Mouse (Mus musculus) liver, embryonic 12.5 days (tissue): Measurements from ENCODE around the gene Pygo2. TPM values are rescaled to one million over a fixed set of nuclear protein-coding genes. Genes with fewer than 3 reads are reported as not detected.

Experiments
- ATAC-seq: fragments of 200-750 bp; cut with Nextera tagmentation; 2 replicates; pipeline ENCODE4 v1.8.0; 2017; ENCODE audit warnings: moderate number of reproducible peaks, mild to moderate bottlenecking, moderate library complexity
- H3K27ac ChIP-seq: fragments of 300-500 bp; sonication (generic); 2 replicates; pipeline ENCODE4 v1.5.1; 2016; ENCODE audit warnings: mild to moderate bottlenecking
- H3K27me3 ChIP-seq: fragments of 300-500 bp; sonication (generic); replicated peaks from 2 replicates; pipeline ENCODE4 v1.6.1; 2016; ENCODE audit warnings: mild to moderate bottlenecking, moderate library complexity
- H3K36me3 ChIP-seq: fragments of 300-500 bp; sonication (generic); 2 replicates; pipeline ENCODE4 v1.6.1; 2016; ENCODE audit warnings: mild to moderate bottlenecking, moderate library complexity
- H3K4me1 ChIP-seq: fragments of 300-500 bp; sonication (generic); 2 replicates; pipeline ENCODE4 v1.6.1; 2016
- H3K4me2 ChIP-seq: fragments of 300-500 bp; sonication (generic); 2 replicates; pipeline ENCODE4 v1.6.1; 2016; ENCODE audit warnings: mild to moderate bottlenecking, moderate library complexity
- H3K4me3 ChIP-seq: fragments of 300-500 bp; sonication (generic); 2 replicates; pipeline ENCODE4 v1.5.1; 2016; ENCODE audit warnings: mild to moderate bottlenecking, moderate library complexity
- H3K9ac ChIP-seq: fragments of 300-500 bp; sonication (generic); 2 replicates; pipeline ENCODE4 v1.6.1; 2016; ENCODE audit warnings: mild to moderate bottlenecking, moderate library complexity
- H3K9me3 ChIP-seq: fragments of 300-500 bp; sonication (generic); replicated peaks from 2 replicates; pipeline ENCODE4 v1.6.1; 2016; ENCODE audit warnings: mild to moderate bottlenecking, moderate library complexity
- WGBS: fragments of 180-500 bp; shearing (Covaris S2); methylation state at CpG from one replicate; pipeline ENCODE4 v1.1.7; 2016; ENCODE audit not compliant: insufficient replicate concordance; 5-methylcytosine and 5-hydroxymethylcytosine counted together
- polyA plus RNA-seq: library from polyadenylated mRNA; unstranded; fragments of >200 nt; fragmentation: Nextera tagmentation; extraction: Ambion mirVana; gene quantifications from 2 replicates; pipeline ENCODE4 v1.2.1, GENCODE M21; 2016

Pygo2 gene
- polyA plus RNA-seq, 1 experiment from 2014 or later: 23.1 TPM

DNA sequence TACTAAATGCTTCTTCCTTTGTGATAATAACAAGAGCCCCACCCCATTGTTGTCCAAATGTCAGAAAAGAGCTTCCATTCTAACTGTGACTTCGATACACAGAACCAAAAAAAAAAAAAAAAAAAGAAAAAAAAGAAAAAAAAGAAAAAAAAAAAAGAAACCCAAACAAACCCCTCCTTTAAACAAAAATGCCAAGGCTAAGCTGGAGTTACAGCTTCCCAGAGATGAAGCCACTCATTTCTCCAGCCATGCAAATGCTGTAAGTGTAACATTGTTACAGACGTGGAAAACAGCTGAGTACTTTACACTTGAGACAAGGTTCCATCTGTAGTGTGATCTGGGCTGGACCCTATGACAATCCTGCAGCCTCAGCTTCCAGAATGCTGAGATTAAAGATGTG, 12.9 kb upstream of the Pygo2 start:
- peak overlapping the region; percentile 78 for H3K9ac ChIP-seq
- peak overlapping the region; percentile 94 for H3K27ac ChIP-seq
- H3K4me2 ChIP-seq: peak overlapping the region; percentile 97
- H3K4me3 ChIP-seq: peak overlapping the region; percentile 75
- H3K36me3 ChIP-seq: peaks cover 39% of the 10 kb centered on the region
- ATAC-seq: no peak
- no peaks in the 10 kb centered on the region for H3K27me3 ChIP-seq
- peaks cover 50% of the 10 kb centered on the region for H3K4me1 ChIP-seq
- WGBS: 23% methylated on average over 2 of the region's 2 CpGs
- 0 out of 2 replicates have a peak, but pooled peaks cover 4% of the 10 kb centered on the region for H3K9me3 ChIP-seq

DNA sequence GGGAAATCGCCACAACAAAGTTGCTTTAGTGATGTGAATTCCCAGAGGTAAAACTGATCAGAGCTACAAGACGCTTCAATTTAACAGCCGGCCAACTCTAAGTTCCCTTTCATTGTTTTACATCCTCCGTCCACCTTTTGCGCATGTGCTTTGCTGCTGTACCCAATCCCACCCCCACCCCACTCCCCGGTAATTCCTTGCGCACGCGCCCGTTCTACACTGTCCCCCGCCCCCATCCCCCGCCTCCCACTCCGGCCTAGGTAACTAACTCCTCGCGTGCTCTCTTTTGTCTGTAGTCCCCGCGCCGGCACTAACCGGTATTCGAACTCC, 12.2 kb upstream of the Pygo2 start:
- H3K4me2 ChIP-seq: peak overlapping the region; percentile 97
- peaks cover 54% of the 10 kb centered on the region for H3K4me1 ChIP-seq
- H3K36me3 ChIP-seq: peaks cover 41% of the 10 kb centered on the region
- 0% methylated on average over 20 of the region's 20 CpGs for WGBS
- no peaks in the 10 kb centered on the region for H3K27me3 ChIP-seq
- peak overlapping the region; percentile 94 for H3K27ac ChIP-seq
- peak overlapping the region; percentile 75 for H3K4me3 ChIP-seq
- peak overlapping the region; percentile 78 for H3K9ac ChIP-seq
- peak; percentile 9 for ATAC-seq
- 0 out of 2 replicates have a peak, but pooled peaks cover 4% of the 10 kb centered on the region for H3K9me3 ChIP-seq

DNA sequence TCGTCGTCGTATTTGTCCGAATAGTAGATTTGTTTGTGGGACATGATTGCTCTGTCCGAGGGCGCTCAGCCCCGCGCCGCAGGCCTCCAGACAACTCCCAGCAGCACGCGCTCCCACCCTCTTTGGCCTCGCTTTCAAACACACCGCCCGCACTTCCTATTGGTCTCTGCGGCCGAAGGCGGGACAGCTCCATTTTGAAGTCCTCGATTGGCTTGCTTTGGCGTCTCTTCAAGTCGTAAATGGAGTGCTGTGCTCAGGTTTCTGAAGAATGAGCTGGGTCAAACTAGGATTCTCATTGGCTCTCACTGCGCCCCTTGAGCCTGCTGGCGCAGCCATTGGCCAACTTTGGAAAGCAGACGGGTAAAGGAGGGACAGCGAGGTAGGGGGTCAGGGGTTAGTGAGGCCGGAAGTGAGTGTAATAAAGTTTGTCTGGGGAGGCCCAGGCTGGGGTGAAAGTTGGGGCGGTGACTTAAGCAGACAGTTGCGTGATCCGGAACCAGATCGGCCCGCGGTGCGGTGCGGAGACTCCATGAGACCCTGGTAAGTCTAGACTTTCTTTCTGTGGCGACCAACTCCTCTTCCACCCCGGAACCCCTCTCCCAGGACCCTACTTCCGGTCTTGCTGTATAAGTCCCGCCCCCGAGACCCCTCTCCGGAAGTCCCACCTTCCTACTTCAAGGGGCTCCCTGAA, 11.7 kb upstream of the Pygo2 start, which contains the start of the genes Cks1b and Shc1:
TSS of gene Cks1b (minus strand) at position 214 of the 691 bp plus-strand sequence.
TSS of gene Shc1 (plus strand) at position 274 of the 691 bp plus-strand sequence.
- Histone ChIP-seq H3K9ac (peak within 1 kb of the TSS; percentile 78), H3K36me3 (peaks cover 41% of the 10 kb centered on the region), H3K27ac (peak within 1 kb of the TSS; percentile 94), H3K9me3 (0 out of 2 replicates have a peak, but pooled peaks cover 4% of the 10 kb centered on the region), H3K4me1 (peaks cover 60% of the 10 kb centered on the region), H3K4me2 (peak within 1 kb of the TSS; percentile 97), H3K27me3 (no peaks in the 10 kb centered on the region), H3K4me3 (peak within 1 kb of the TSS; percentile 75)
- ATAC-seq: peak; percentile 89
- under 1% methylated on average over 39 of the region's 39 CpGs for WGBS

DNA sequence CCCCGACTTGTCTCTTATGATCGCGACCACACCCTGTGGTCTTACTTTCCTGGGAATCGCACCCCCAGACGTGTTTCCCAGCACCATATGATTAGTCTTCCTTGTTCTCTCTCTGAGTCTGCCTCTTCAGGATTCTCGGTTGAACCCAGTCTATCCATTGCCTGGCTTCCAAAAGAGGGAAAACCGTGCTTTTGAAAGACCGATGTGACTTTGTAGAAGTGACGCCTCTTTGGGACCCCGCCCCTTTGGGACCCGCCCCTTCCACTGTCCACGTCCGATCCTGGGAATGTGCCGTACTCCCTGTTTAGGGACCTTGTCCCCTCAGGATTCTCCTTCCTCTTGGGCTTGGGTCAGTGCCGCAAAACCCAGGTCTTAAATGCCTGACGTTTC, 11.2 kb upstream of the Pygo2 start:
- no peak for ATAC-seq
- Histone ChIP-seq H3K9me3 (0 out of 2 replicates have a peak, but pooled peaks cover 4% of the 10 kb centered on the region), H3K9ac (peak overlapping the region; percentile 78), H3K4me1 (peaks cover 65% of the 10 kb centered on the region), H3K27ac (peak overlapping the region; percentile 94), H3K4me2 (peak overlapping the region; percentile 97), H3K4me3 (peak overlapping the region; percentile 75), H3K36me3 (peaks cover 43% of the 10 kb centered on the region), H3K27me3 (no peaks in the 10 kb centered on the region)
- WGBS: under 1% methylated on average over 16 of the region's 16 CpGs

DNA sequence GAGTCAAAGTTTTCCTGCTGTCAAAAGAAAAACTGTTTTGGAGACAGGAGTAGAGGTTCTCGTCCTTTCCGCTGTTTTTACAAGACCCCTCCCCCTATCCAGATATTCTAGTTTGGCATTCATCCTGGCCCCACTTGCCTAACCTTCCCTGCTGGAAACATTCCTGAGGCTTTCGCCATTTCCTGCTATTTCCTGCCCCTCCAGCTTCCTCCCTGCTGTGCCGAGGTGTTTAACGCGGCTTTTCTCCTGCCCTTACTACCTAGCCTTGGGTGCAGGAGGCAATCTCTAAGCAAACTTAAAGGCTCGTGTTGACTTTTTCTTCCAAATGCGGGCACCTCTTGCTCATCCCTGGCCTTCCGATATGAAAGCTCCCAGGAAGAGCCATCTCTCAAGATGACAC, 10.4 kb upstream of the Pygo2 start:
- H3K9me3 ChIP-seq: 0 out of 2 replicates have a peak, but pooled peaks cover 4% of the 10 kb centered on the region

DNA sequence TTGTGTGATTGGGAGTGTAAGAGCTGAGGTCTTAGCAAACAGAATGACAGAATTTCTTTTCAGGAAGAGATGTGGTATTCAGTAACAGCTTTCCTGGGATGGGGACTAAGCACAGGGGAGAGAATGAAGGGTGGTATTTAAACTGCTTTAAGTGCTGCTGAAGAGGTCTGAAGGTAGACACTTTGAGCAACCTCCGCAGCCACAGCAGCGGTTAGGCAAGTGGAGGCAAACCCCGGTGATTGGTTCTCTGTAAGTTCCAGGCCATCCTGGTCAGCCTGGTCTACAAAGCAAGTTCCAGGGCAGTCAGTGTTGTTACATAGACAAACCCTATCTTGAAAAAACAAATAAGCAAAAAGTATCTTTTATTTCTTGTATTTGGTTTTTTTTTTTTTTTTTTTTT, 10.0 kb upstream of the Pygo2 start:
- 31% methylated on average over 3 of the region's 3 CpGs for WGBS
- H3K9ac ChIP-seq: peak overlapping the region; percentile 78

More for the DNA sequence above, 10.4 kb upstream of the Pygo2 start:
- H3K27ac ChIP-seq: peak overlapping the region; percentile 94
- 8% methylated on average over 9 of the region's 9 CpGs for WGBS
- H3K4me1 ChIP-seq: peaks cover 72% of the 10 kb centered on the region
- peak overlapping the region; percentile 75 for H3K4me3 ChIP-seq
- peak overlapping the region; percentile 78 for H3K9ac ChIP-seq
- H3K27me3 ChIP-seq: no peaks in the 10 kb centered on the region
- ATAC-seq: no peak
- H3K4me2 ChIP-seq: peak overlapping the region; percentile 97
- peaks cover 43% of the 10 kb centered on the region for H3K36me3 ChIP-seq

DNA sequence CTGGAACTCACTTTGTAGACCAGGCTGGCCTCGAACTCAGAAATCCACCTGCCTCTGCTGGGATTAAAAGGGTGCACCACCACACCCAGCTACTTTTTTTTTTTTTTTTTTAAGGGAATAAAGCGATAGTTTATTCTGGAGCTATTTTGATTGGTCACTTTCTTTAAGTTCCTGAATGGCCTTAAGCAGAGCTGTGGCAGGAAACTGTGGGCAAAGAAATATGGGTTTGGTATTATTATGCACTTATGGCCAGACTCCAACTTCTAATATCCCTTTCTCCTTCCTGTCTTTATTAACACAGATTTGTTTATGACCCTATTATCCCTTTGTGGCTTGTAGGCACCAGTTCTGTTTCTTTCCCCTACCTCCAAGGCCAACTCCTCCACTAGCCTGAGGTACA, 9.6 kb upstream of the Pygo2 start:
- no peak for ATAC-seq
- peak overlapping the region; percentile 65 for H3K4me3 ChIP-seq
- 51% methylated on average over 2 of the region's 2 CpGs for WGBS
- H3K4me1 ChIP-seq: peaks cover 81% of the 10 kb centered on the region
- H3K4me2 ChIP-seq: peak overlapping the region; percentile 97
- no peaks in the 10 kb centered on the region for H3K9me3 ChIP-seq
- H3K27ac ChIP-seq: peak overlapping the region; percentile 89
- peaks cover 43% of the 10 kb centered on the region for H3K36me3 ChIP-seq
- H3K9ac ChIP-seq: peak overlapping the region; percentile 81
- H3K27me3 ChIP-seq: no peaks in the 10 kb centered on the region

More for the DNA sequence above, 10.0 kb upstream of the Pygo2 start:
- peak overlapping the region; percentile 97 for H3K4me2 ChIP-seq
- peak overlapping the region; percentile 94 for H3K27ac ChIP-seq
- 0 out of 2 replicates have a peak, but pooled peaks cover under 1% of the 10 kb centered on the region for H3K9me3 ChIP-seq
- H3K4me1 ChIP-seq: peaks cover 76% of the 10 kb centered on the region
- peak overlapping the region; percentile 75 for H3K4me3 ChIP-seq
- H3K36me3 ChIP-seq: peaks cover 43% of the 10 kb centered on the region
- ATAC-seq: no peak
- no peaks in the 10 kb centered on the region for H3K27me3 ChIP-seq

DNA sequence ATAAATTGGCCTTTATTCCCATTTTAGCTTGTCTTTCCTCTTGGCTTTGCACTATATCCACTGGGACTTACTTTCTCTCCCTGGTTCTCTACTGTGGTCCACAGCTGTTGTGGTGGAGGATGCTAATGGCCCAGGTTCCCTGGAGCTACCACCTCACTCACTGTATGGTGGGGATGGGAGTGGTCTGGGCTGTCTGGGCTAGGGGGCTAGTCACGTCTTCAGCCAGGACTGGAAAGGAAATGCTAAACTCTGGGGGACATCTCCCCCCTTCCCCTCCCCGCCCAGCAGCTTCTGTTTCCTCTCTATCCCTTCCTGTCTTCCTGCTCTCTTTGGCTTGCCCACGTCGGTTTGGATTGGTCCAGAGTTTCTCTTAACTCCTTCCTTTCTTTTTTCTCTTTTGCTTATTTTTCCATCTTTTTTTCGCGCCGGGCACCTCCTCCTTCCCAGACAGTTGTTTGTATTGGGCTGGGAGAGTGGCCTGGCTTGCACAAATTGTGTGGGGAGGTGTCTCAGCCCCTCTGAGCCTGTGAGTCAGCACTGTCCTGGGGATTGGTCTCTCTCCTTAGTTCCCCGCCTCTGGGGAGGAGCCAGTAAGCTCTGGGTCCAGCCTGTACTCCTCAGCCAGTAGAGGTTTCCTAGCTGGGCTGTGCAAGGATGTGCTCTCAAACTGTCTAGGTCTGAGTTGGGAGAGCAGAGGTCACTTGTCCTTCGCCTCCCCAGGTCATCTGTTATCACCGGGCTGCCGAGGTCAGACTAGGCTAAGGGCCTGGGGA, 8.8 kb upstream of the Pygo2 start:
- WGBS: 3% methylated on average over 11 of the region's 11 CpGs
- ATAC-seq: peak; percentile 82

DNA sequence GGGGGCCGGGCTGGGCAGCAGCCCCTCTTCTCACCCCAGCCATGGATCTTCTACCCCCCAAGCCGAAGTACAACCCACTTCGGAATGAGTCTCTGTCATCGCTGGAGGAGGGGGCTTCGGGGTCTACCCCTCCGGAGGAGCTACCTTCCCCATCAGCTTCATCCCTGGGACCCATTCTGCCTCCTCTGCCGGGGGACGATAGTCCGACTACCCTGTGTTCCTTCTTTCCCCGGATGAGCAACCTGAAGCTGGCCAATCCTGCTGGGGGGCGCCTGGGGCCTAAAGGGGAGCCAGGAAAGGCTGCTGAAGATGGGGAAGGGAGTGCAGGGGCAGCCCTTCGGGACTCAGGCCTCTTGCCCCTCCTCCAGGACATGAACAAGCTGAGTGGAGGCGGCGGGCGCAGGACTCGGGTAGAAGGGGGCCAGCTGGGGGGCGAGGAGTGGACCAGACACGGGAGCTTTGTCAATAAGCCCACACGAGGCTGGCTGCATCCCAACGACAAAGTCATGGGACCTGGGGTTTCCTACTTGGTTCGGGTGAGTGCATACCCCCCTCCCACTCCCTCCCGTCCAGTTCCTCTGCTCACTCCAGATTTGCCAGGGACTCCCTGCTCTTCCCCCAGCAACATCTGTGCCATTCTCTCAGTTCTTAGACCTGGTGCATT, 8.1 kb upstream of the Pygo2 start:
- Histone ChIP-seq H3K4me2 (peak overlapping the region; percentile 97), H3K4me1 (peaks cover 83% of the 10 kb centered on the region), H3K27me3 (no peaks in the 10 kb centered on the region), H3K36me3 (peaks cover 43% of the 10 kb centered on the region), H3K27ac (peak overlapping the region; percentile 89), H3K9me3 (no peaks in the 10 kb centered on the region), H3K4me3 (peak overlapping the region; percentile 65), H3K9ac (peak overlapping the region; percentile 81)
- no peak for ATAC-seq
- WGBS: 20% methylated on average over 22 of the region's 22 CpGs

More for the DNA sequence above, 8.8 kb upstream of the Pygo2 start:
- H3K9ac ChIP-seq: peak overlapping the region; percentile 81
- no peaks in the 10 kb centered on the region for H3K9me3 ChIP-seq
- peak overlapping the region; percentile 65 for H3K4me3 ChIP-seq
- H3K27me3 ChIP-seq: no peaks in the 10 kb centered on the region
- peak overlapping the region; percentile 97 for H3K4me2 ChIP-seq
- peak overlapping the region; percentile 89 for H3K27ac ChIP-seq
- H3K4me1 ChIP-seq: peaks cover 83% of the 10 kb centered on the region
- H3K36me3 ChIP-seq: peaks cover 43% of the 10 kb centered on the region

DNA sequence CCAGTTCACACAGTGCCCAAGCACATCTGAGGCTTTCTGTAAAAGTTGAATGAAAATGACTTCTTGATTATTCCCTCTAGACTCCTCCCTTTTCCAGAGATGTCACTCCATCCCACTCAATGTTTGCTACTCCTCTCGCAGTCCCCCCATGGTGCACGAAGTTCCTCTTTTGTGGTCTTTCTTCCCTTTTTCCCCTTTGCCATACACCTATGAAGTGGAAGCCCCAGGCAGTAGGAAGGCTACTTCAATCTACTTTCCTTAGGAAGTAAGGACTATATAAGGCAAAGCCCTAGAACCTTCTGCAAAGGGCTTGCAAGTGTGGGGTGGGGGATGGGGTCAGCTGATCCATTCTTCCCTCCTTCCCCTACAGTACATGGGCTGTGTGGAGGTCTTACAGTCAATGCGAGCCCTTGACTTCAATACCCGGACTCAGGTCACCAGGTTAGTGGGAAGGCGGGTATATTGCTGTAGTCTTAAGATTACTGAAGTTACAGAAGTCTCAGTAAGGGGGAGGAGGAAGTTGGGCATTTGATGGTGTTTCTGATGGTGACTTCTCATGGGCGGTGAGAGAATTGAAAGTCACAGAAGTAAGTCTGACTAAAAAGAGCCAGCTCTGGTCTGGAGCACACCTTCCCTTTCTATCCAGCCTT, 7.3 kb upstream of the Pygo2 start:
- WGBS: 53% methylated on average over 6 of the region's 6 CpGs
- peak overlapping the region; percentile 65 for H3K4me3 ChIP-seq

More for the DNA sequence above, 7.3 kb upstream of the Pygo2 start:
- ATAC-seq: no peak
- Histone ChIP-seq H3K9me3 (no peaks in the 10 kb centered on the region), H3K27me3 (no peaks in the 10 kb centered on the region), H3K27ac (peak overlapping the region; percentile 89), H3K36me3 (peaks cover 51% of the 10 kb centered on the region), H3K4me1 (peaks cover 83% of the 10 kb centered on the region), H3K9ac (peak overlapping the region; percentile 81), H3K4me2 (peak overlapping the region; percentile 97)
